Mouse (Mus musculus): Measurements from ENCODE around the gene Ccdc80. TPM values are rescaled to one million over a fixed set of nuclear protein-coding genes. Genes with fewer than 3 reads are reported as not detected.

The Ccdc80 gene
- polyA plus RNA-seq, 1 experiment, result 0.20 TPM

- Histone ChIP-seq H3K27me3 (replicated peaks) (no peaks in the 10 kb centered on the region), H3K36me3 (replicated peaks; ENCODE audit: low read length) (peaks cover 69% of the 10 kb centered on the region)
These were observed 49.4 kb downstream of the Ccdc80 start for GRCm38 (mm10) chr16:45142565-45142964.

GRCm38 (mm10) chr16:45145119-45145518 lies 51.9 kb downstream of the Ccdc80 start:
- no peak for TF ChIP-seq FLI1 (IDR thresholded peaks at IDR 0.05; ENCODE audit: low read length)
- no peak for TF ChIP-seq GATA1 (IDR thresholded peaks at IDR 0.05; ENCODE audit: borderline replicate concordance, low read length)
- H3K36me3 ChIP-seq (replicated peaks; ENCODE audit: low read length), result peaks cover 74% of the 10 kb centered on the region
- H3K9me3 ChIP-seq, result no peaks in the 10 kb centered on the region
- H3K27me3 ChIP-seq (replicated peaks), result no peaks in the 10 kb centered on the region
- peaks cover 14% of the 10 kb centered on the region; the same call in 1 of the 2 replicates for H3K4me1 ChIP-seq
- no peak overlapping the region for H3K4me3 ChIP-seq (replicated peaks)

More at GRCm38 (mm10) chr16:45142565-45142964, 49.4 kb downstream of the Ccdc80 start:
- TF ChIP-seq FLI1 (IDR thresholded peaks at IDR 0.05; ENCODE audit: low read length) (no peak), GATA1 (IDR thresholded peaks at IDR 0.05; ENCODE audit: borderline replicate concordance, low read length) (no peak)
- Histone ChIP-seq H3K4me1 (peaks cover 14% of the 10 kb centered on the region; the same call in 1 of the 2 replicates), H3K9me3 (no peaks in the 10 kb centered on the region), H3K4me3 (replicated peaks) (no peak overlapping the region)

- Histone ChIP-seq H3K36me3 (replicated peaks; ENCODE audit: low read length) (peaks cover 74% of the 10 kb centered on the region), H3K9me3 (no peaks in the 10 kb centered on the region), H3K4me1 (peaks cover 6% of the 10 kb centered on the region), H3K4me3 (replicated peaks) (no peak overlapping the region), H3K27me3 (replicated peaks) (no peaks in the 10 kb centered on the region)
- TF ChIP-seq GATA1 (IDR thresholded peaks at IDR 0.05; ENCODE audit: borderline replicate concordance, low read length) (no peak), FLI1 (IDR thresholded peaks at IDR 0.05; ENCODE audit: low read length) (no peak)
These were observed 55.4 kb downstream of the Ccdc80 start for GRCm38 (mm10) chr16:45148488-45149082.

GRCm38 (mm10) chr16:45154741-45155250 lies 61.6 kb downstream of the Ccdc80 start:
- Histone ChIP-seq H3K9me3 (no peaks in the 10 kb centered on the region), H3K27me3 (replicated peaks) (no peaks in the 10 kb centered on the region), H3K36me3 (replicated peaks; ENCODE audit: low read length) (peaks cover 24% of the 10 kb centered on the region), H3K4me3 (replicated peaks) (no peak overlapping the region), H3K4me1 (peaks cover 20% of the 10 kb centered on the region)
- TF ChIP-seq FLI1 (IDR thresholded peaks at IDR 0.05; ENCODE audit: low read length) (no peak), GATA1 (IDR thresholded peaks at IDR 0.05; ENCODE audit: borderline replicate concordance, low read length) (no peak)

- Histone ChIP-seq H3K9me3 (no peaks in the 10 kb centered on the region), H3K27me3 (replicated peaks) (no peaks in the 10 kb centered on the region), H3K36me3 (replicated peaks; ENCODE audit: low read length) (peaks cover 8% of the 10 kb centered on the region), H3K4me3 (replicated peaks) (peak overlapping the region; percentile 96), H3K4me1 (peaks cover 24% of the 10 kb centered on the region)
- TF ChIP-seq FLI1 (IDR thresholded peaks at IDR 0.05; ENCODE audit: low read length), result no peak
These were observed 64.9 kb downstream of the Ccdc80 start for GRCm38 (mm10) chr16:45158136-45158521.

- no peak for TF ChIP-seq GATA1 (IDR thresholded peaks at IDR 0.05; ENCODE audit: borderline replicate concordance, low read length)
- TF ChIP-seq FLI1 (IDR thresholded peaks at IDR 0.05; ENCODE audit: low read length), result no peak
- peaks cover 28% of the 10 kb centered on the region for H3K4me1 ChIP-seq
- peak within 1 kb of the TSS; percentile 96 for H3K4me3 ChIP-seq (replicated peaks)
- peaks cover 14% of the 10 kb centered on the region for H3K36me3 ChIP-seq (replicated peaks; ENCODE audit: low read length)
- H3K9me3 ChIP-seq, result no peaks in the 10 kb centered on the region
- no peaks in the 10 kb centered on the region for H3K27me3 ChIP-seq (replicated peaks)
These were observed 65.6 kb downstream of the Ccdc80 start, which contains the start of the genes Slc35a5 and Atg3 for GRCm38 (mm10) chr16:45158522-45159388. Slc35a5 (minus strand) TSS chr16:45158706. Atg3 (plus strand) TSS chr16:45158785.

GRCm38 (mm10) chr16:45159389-45159716 lies 66.2 kb downstream of the Ccdc80 start:
- H3K27me3 ChIP-seq (replicated peaks), result no peaks in the 10 kb centered on the region
- H3K4me3 ChIP-seq (replicated peaks), result peak overlapping the region; percentile 96
- peaks cover 31% of the 10 kb centered on the region for H3K4me1 ChIP-seq
- no peaks in the 10 kb centered on the region for H3K9me3 ChIP-seq
- peaks cover 14% of the 10 kb centered on the region for H3K36me3 ChIP-seq (replicated peaks; ENCODE audit: low read length)
- TF ChIP-seq FLI1 (IDR thresholded peaks at IDR 0.05; ENCODE audit: low read length) (no peak), GATA1 (IDR thresholded peaks at IDR 0.05; ENCODE audit: borderline replicate concordance, low read length) (no peak)

Other genes with a start within 250 kb of the Ccdc80 start
- not detected in 2 replicates for gene Cd200r2, start 226.3 kb upstream of the Ccdc80 start, polyA plus RNA-seq (2012; ENCODE audit: insufficient read depth, low replicate concordance)
- 0.02 TPM in 1 of 2 replicates, not detected in the other for gene Cd200r3, start 149.7 kb upstream of the Ccdc80 start, polyA plus RNA-seq (2012; ENCODE audit: insufficient read depth, low replicate concordance)
- gene Slc35a5, start 65.3 kb downstream of the Ccdc80 start, polyA plus RNA-seq (2012; ENCODE audit: insufficient read depth, low replicate concordance), result not detected in 2 replicates
- gene Atg3, start 65.4 kb downstream of the Ccdc80 start, polyA plus RNA-seq (2012; ENCODE audit: insufficient read depth, low replicate concordance), result 16.6 and 39.2 TPM in 2 replicates
- gene Btla, start 130.9 kb downstream of the Ccdc80 start, polyA plus RNA-seq (2012; ENCODE audit: insufficient read depth, low replicate concordance), result not detected in 2 replicates